In the genomic region with DNA sequence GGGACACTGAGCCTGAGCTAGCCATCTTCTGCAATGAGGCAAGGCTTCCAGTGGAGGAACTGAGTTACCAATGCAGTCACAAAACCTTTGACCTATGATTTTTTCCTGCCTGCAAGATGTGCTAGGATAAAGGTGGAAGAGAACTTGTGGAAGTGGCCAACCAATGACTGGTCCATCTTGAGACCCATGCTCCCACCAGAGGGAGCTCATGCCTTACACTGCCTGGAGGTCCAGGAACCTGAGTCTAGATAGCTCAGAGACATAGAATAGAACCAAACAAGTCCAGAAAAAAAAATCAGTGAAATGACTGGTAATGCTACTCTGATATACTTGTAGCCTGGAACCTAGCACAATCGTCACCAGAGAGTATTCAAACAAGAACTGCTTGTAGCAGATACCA, we compare ENCODE assay signal across 11 mouse cellular contexts.
A peak's percentile ranks its signal among the peaks of the same experiment; 100 is the strongest.
DNase-seq lines count a peak whose midpoint lies in the region; ATAC-seq and TF ChIP-seq lines count a peak whose summit lies in the region.
"Had no signal": no experiment of that assay in that cellular context is flagged by ENCODE, and none has a peak within 500 bp of the region (broad histone marks: within the 10 kb centered on the region; RNA-seq: fewer than 3 reads in every experiment).

No protein-coding gene starts in this region.

- no peaks in the 10 kb centered on the region for H3K4me1 ChIP-seq in lung, postnatal 0 days (ENCODE audit: insufficient read depth, low read depth, low read length)
- no peaks in the 10 kb centered on the region for H3K4me1 ChIP-seq in forebrain, embryonic 10.5 days
- H3K4me1 ChIP-seq: heart, embryonic 12.5 days; neural tube, embryonic 12.5 days had no signal

- TF ChIP-seq CTCF in lung, postnatal 0 days (IDR thresholded peaks at IDR 0.05): peak; percentile 48

- no peaks in the 10 kb centered on the region for H3K27me3 ChIP-seq in lung, postnatal 0 days (replicated peaks; ENCODE audit: insufficient read depth, low read length)
- H3K27me3 ChIP-seq in forebrain, embryonic 10.5 days (ENCODE audit: poor library complexity, severe bottlenecking): peaks cover 47% of the 10 kb centered on the region
- H3K27me3 ChIP-seq: heart, embryonic 12.5 days; neural tube, embryonic 12.5 days had no signal

- no peak for ATAC-seq in lung, postnatal 0 days

- no peak overlapping the region for H3K9ac ChIP-seq in lung, postnatal 0 days (replicated peaks; ENCODE audit: low read depth)
- H3K9ac ChIP-seq: heart, embryonic 12.5 days; neural tube, embryonic 12.5 days had no signal

- WGBS in lung, postnatal 0 days: 62% methylated on average over 1 of the region's 1 CpGs
- WGBS in forebrain, embryonic 10.5 days: 83% methylated on average over 1 of the region's 1 CpGs

- peak; percentile 4 to 20 for DNase-seq in cerebellum, postnatal 10 days
- DNase-seq in cerebellum, postnatal 4 days (ENCODE audit: low spot score in 2 of 2): no peak
- DNase-seq in left cerebral cortex, adult 11 months (ENCODE audit: low spot score): peak; percentile 0
- DNase-seq in left cerebral cortex, adult 9 months (ENCODE audit: low spot score in 2 of 2): no peak
- DNase-seq in adrenal gland, adult 8-10 months: peak; percentile 8
- peak; percentile 9 for DNase-seq in lung, postnatal 0 days (ENCODE audit: low spot score)
- DNase-seq in MN1 (ENCODE audit: low spot score): no peak
- DNase-seq in forebrain, embryonic 10.5 days (ENCODE audit: extremely low spot score, low spot score): no peak
- DNase-seq: B cell, adult 2 months had no signal

- no peak overlapping the region for H3K27ac ChIP-seq in lung, postnatal 0 days (ENCODE audit: low read length)
- H3K27ac ChIP-seq in forebrain, embryonic 10.5 days: no peak overlapping the region
- H3K27ac ChIP-seq: neural tube, embryonic 12.5 days had no signal

- TF ChIP-seq EP300 in lung, postnatal 0 days (IDR thresholded peaks at IDR 0.05): no peak

- H3K4me3 ChIP-seq in lung, postnatal 0 days (ENCODE audit: low read depth, low read length): no peak overlapping the region
- H3K4me3 ChIP-seq in forebrain, embryonic 10.5 days: no peak overlapping the region
- H3K4me3 ChIP-seq: heart, embryonic 12.5 days; neural tube, embryonic 12.5 days had no signal

- H3K4me2 ChIP-seq in lung, postnatal 0 days (replicated peaks; ENCODE audit: low read depth, low read length): no peak overlapping the region
- H3K4me2 ChIP-seq: heart, embryonic 12.5 days; neural tube, embryonic 12.5 days had no signal

- H3K36me3 ChIP-seq in lung, postnatal 0 days (ENCODE audit: insufficient read depth, low read length): no peaks in the 10 kb centered on the region
- no peaks in the 10 kb centered on the region for H3K36me3 ChIP-seq in forebrain, embryonic 10.5 days (replicated peaks)
- H3K36me3 ChIP-seq: heart, embryonic 12.5 days; neural tube, embryonic 12.5 days had no signal

- H3K9me3 ChIP-seq in lung, postnatal 0 days (ENCODE audit: low read length): no peaks in the 10 kb centered on the region
- H3K9me3 ChIP-seq in forebrain, embryonic 10.5 days: no peaks in the 10 kb centered on the region
- H3K9me3 ChIP-seq: heart, embryonic 12.5 days; neural tube, embryonic 12.5 days had no signal

Comparison
In these comparisons a context has a peak if more than half of its experiments do, and no peak if none do; other contexts are left out.
1. DNase-seq: peak in cerebellum, postnatal 10 days (2 of 2), left cerebral cortex, adult 11 months (single experiment), adrenal gland, adult 8-10 months (single experiment) and lung, postnatal 0 days (single experiment); none in cerebellum, postnatal 4 days (0 of 2), left cerebral cortex, adult 9 months (0 of 2), MN1 (single experiment) and forebrain, embryonic 10.5 days (single experiment).